Mouse (Mus musculus): ENCODE results near the gene Eef1b2. TPM values are rescaled to one million over a fixed set of nuclear protein-coding genes. Genes with fewer than 3 reads are reported as not detected.
"Not testable (repeated sequence)": the region's sequence is repeated elsewhere in the genome, so short reads cannot be mapped to it uniquely, and the experiment has no call there.

The Eef1b2 gene
- total RNA-seq, 2 experiments from 2014 or later = 488 to 516 TPM

GRCm38 (mm10) chr1:63185430-63185829 is 8.8 kb downstream of the Eef1b2 start:
- intact Hi-C loops (cut with DNase I) = loop anchor here (10.0 kb wide), 1 partner anchor 269 kb away; no protein-coding TSS in a partner anchor
- not testable (repeated sequence) for DNase-seq (ENCODE audit: extremely low spot score in 1 of 2, low spot score in 2 of 2)

- intact Hi-C loops (cut with DNase I) = loop anchor here (10.0 kb wide), 1 partner anchor 266 kb away; no protein-coding TSS in a partner anchor
- no peak for DNase-seq (ENCODE audit: extremely low spot score in 1 of 2, low spot score in 2 of 2)
These were observed 11.9 kb downstream of the Eef1b2 start for GRCm38 (mm10) chr1:63188536-63188935.

- DNase-seq (ENCODE audit: extremely low spot score in 1 of 2, low spot score in 2 of 2) = peak; percentile 27 to 43
- intact Hi-C loops (cut with DNase I) = no loop called here
These were observed 14.2 kb downstream of the Eef1b2 start for GRCm38 (mm10) chr1:63190851-63191250.

GRCm38 (mm10) chr1:63192306-63193065 is 15.9 kb downstream of the Eef1b2 start:
- intact Hi-C loops (cut with DNase I) = no loop called here
- DNase-seq (ENCODE audit: extremely low spot score in 1 of 2, low spot score in 2 of 2) = no peak

- no peak for DNase-seq (ENCODE audit: extremely low spot score in 1 of 2, low spot score in 2 of 2)
- intact Hi-C loops (cut with DNase I) = no loop called here
These were observed 19.4 kb downstream of the Eef1b2 start for GRCm38 (mm10) chr1:63195848-63196512.

GRCm38 (mm10) chr1:63199387-63199786 is 22.8 kb downstream of the Eef1b2 start:
- DNase-seq (ENCODE audit: extremely low spot score in 1 of 2, low spot score in 2 of 2) = no peak
- intact Hi-C loops (cut with DNase I) = no loop called here

- DNase-seq (ENCODE audit: extremely low spot score in 1 of 2, low spot score in 2 of 2) = no peak
- intact Hi-C loops (cut with DNase I) = no loop called here
These were observed 23.7 kb downstream of the Eef1b2 start for GRCm38 (mm10) chr1:63200322-63200721.

GRCm38 (mm10) chr1:63201672-63202071 is 25.0 kb downstream of the Eef1b2 start:
- intact Hi-C loops (cut with DNase I) = no loop called here
- no peak for DNase-seq (ENCODE audit: extremely low spot score in 1 of 2, low spot score in 2 of 2)

GRCm38 (mm10) chr1:63203471-63203870 is 26.8 kb downstream of the Eef1b2 start:
- intact Hi-C loops (cut with DNase I) = no loop called here
- no peak for DNase-seq (ENCODE audit: extremely low spot score in 1 of 2, low spot score in 2 of 2)

- intact Hi-C loops (cut with DNase I) = no loop called here
- DNase-seq (ENCODE audit: extremely low spot score in 1 of 2, low spot score in 2 of 2) = peak in 1 of 2 experiments; percentile 57
These were observed 27.5 kb downstream of the Eef1b2 start for GRCm38 (mm10) chr1:63203950-63204659.

GRCm38 (mm10) chr1:63204660-63205394 is 28.2 kb downstream of the Eef1b2 start:
- DNase-seq (ENCODE audit: extremely low spot score in 1 of 2, low spot score in 2 of 2) = no peak
- intact Hi-C loops (cut with DNase I) = no loop called here

GRCm38 (mm10) chr1:63207607-63208006 is 31.0 kb downstream of the Eef1b2 start:
- DNase-seq (ENCODE audit: extremely low spot score in 1 of 2, low spot score in 2 of 2) = no peak
- intact Hi-C loops (cut with DNase I) = no loop called here

GRCm38 (mm10) chr1:63209861-63210529 is 33.4 kb downstream of the Eef1b2 start:
- no peak for DNase-seq (ENCODE audit: extremely low spot score in 1 of 2, low spot score in 2 of 2)
- intact Hi-C loops (cut with DNase I) = no loop called here

- DNase-seq (ENCODE audit: extremely low spot score in 1 of 2, low spot score in 2 of 2) = no peak
- intact Hi-C loops (cut with DNase I) = no loop called here
These were observed 37.0 kb downstream of the Eef1b2 start for GRCm38 (mm10) chr1:63213478-63214270.

- intact Hi-C loops (cut with DNase I) = no loop called here
These were observed 37.6 kb downstream of the Eef1b2 start, which contains the start of gene Gpr1 for GRCm38 (mm10) chr1:63214271-63214558. Gpr1 (minus strand) TSS chr1:63214543.

GRCm38 (mm10) chr1:63214631-63215030 is 38.0 kb downstream of the Eef1b2 start:
- intact Hi-C loops (cut with DNase I) = no loop called here
- no peak for DNase-seq (ENCODE audit: extremely low spot score in 1 of 2, low spot score in 2 of 2)

More at GRCm38 (mm10) chr1:63214271-63214558, 37.6 kb downstream of the Eef1b2 start, which contains the start of gene Gpr1:
- no peak for DNase-seq (ENCODE audit: extremely low spot score in 1 of 2, low spot score in 2 of 2)

- intact Hi-C loops (cut with DNase I) = no loop called here
- no peak for DNase-seq (ENCODE audit: extremely low spot score in 1 of 2, low spot score in 2 of 2)
These were observed 42.7 kb downstream of the Eef1b2 start for GRCm38 (mm10) chr1:63219277-63219676.

- intact Hi-C loops (cut with DNase I) = no loop called here
- DNase-seq (ENCODE audit: extremely low spot score in 1 of 2, low spot score in 2 of 2) = no peak
These were observed 48.4 kb downstream of the Eef1b2 start for GRCm38 (mm10) chr1:63225009-63225408.
